Mouse (Mus musculus): ENCODE measurements around the gene Rbm19. TPM values are rescaled to one million over a fixed set of nuclear protein-coding genes. Genes with fewer than 3 reads are reported as not detected.

Gene Rbm19
- total RNA-seq, 2 experiments from 2014 or later: 24.2 to 24.8 TPM

DNA sequence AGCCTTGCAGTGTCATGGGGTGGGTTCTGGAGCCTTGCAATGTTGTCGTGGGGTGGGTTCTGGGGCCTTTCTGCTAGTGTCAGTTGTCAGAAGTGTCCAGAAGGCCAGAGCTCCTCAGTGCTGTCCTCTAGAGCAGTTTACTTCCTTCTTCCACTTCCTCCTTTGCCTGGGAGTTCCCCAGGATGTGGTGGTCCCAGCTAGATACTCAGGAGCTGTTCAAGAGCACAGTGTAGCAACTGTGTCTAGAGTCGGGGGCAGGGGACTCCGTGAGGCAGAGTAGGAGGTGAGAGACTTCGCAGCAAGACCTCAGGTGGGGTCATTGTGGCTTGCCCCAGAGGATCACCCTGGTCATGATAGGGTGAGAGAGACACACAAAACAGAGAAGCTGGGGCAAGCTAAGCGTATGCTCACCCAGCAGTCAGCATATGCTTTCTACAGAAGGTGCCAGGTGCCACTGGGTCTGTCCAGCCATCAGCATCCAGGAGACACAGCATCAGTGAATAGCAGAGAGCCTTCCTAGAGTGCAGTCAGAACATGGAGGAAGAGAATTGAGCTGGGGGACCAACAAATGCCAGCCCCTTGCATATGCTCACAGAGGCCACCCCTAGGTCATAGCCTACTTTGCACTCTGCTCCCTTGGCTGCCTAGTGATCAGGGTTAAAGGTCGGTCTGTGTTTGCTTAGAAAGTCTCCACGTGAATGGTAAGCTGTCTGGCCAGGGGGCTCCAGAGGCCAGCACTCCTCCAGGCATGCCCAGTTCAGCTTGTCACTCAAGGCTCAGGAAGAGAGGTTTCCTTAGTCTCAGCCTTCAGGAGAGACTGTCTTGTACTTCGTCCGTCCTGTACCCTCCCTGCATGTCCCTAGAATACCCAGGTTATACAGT is 49.0 kb downstream of the Rbm19 start:
- DNase-seq: no peak

DNA sequence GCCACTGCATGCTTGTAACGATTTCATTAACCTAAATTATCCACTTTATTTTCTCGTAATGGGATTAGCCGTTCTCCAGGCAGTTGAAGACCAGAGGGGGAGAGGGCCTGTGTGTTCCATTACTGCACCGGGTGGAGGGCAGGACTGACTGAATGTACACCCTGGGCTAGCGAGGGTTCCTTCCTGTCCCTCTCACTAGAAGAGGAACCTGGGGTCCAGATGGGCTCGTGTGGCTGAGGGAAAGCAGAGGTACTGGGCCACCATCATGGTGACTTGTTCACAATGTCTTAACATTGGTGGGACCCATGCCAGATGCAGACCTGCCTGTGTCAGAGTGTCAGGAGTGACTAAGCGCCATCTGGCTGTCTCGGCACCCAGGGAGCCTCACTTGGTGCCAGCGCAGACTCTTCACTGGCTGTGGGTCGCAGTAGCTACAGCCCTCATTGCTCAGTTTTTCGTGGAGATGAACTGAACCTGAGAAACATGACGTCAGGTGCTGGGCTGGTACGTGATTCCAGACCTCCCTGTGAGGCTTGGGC is 51.6 kb downstream of the Rbm19 start:
- no peak for DNase-seq

DNA sequence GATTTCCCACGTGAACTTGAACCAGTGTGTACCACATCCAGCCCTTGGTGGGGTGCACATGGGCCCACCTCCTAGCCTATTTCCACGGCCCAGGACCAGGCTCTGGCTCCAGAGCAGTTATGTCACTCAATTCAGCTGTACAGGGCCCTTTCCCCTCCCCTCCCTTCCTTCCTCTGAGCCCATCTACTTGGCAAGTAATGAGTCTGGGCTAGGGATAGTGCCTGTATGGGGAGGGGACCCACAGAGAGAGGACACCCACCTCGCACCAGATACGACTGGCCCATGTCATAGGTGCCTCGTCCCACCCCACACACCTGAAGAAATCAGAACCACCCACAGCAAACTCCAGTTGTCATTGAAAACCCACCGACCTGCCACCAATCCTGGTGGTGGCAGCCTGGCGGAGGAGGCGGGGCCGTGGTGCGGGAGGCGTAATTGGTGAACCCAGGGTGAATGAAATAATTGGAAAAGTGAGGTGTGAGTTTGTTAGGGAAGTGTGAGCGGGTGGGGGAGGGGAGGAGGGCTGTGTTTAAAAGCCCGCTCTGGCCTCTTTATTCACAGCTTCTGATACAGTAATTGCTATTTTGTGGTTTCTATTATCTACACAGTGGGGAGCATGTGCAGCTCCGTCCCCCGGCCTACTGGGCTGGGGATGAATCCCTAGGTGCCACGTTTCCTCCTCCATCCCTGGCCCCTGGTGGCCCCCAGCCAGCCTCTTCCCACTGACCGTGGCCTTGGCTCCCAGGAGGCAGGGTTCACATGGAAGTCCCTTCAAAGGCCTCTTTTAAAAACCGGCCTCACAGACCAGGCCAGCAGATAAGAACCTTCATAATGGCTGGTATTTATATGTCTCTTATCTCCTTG is 55.8 kb downstream of the Rbm19 start:
- DNase-seq: no peak

DNA sequence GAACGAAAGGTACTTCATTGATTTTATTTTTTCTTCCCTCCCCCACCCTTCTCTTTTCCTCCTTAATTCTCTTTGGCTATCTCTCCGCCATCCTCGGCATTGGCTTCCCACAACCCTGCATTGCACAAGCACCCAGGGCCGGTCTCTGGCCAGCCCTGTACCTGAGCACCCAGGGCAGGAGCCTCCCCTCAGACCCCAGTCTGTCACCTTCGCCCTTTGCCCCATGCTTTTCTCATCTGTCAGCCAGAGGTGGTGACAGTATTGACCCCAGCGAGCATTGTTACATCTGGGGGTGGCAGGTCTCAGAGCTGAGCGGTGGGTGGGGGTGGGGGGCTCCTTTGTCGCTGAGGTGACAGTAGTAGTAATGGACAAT is 56.5 kb downstream of the Rbm19 start:
- no peak for DNase-seq

DNA sequence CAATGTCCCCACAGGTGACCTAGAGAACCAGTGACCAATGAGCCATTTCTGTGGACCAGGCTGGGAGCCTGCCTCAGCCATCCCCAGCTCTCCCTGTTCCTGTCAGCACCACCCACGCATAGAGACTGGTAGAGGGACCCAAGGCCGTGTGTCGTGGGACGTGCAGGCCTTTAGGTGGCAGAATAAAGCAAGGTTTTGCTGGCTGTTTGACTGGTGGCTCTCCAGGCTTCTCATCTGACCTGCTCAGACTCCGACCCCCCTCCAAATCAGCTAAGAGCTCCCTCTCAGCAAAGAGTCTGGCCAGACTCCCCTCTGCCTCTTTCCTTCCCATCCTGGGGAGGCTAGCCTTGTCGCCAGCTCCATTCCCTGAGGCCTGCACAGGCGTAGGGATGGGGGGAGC is 58.1 kb downstream of the Rbm19 start:
- DNase-seq: peak in 1 of 2 experiments; percentile 23

DNA sequence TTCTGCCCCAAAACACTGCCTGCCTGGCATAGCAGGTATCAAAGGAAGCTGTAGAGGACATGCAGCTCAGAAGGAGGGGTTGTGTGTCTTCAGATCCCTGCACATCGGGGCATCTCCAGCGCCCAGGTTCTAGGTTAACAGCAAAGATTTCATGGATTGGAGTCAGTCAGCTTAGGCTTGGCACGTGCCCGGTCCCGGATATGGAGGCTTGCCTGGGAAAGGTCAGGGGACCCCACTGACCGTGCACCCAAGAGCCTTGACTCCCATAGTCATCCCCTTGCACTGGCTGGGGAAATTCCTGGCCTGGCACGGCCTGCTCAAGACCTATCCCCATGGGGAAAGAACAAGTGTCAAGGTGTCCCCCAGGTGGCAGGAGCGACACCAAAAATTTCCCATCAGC is 59.0 kb downstream of the Rbm19 start:
- DNase-seq: no peak

DNA sequence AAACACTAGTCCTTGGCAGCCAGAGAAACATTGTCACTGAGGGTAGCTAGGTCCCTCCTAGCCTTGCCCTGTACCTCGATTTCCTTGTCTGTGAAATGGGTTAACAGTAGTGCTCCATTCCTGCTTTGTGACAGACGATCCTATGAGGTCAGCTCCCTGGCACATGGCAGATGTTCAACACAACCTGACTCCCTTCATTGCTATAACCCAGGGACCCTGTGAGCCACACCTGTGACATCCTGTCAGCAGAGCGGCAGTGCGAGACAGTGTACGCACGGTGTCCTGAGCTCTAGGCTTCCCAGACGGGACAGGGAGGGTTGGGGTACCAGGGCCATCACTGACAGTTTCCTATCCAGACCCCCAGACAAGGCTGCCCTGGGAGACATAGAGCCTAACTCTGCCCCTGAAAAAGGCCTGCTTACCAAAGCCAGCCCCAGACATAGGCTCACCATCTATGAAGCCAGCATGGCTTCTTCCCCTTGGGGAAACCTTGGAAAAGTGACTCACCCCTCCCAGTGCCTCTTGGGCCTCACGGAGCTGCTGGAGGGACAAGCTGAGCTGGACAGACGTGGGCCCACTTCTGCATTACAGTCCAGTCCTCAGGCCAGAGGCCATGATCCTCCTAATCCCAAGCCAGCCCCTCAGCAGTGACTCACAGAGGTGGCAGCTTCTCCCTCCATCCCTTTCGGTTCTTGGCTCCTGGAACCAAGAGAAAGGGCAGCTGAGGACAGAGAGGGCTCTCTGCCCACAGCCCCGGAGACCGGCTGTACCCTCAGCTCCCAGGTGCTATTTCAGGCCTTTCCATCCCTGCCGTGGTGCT is 60.2 kb downstream of the Rbm19 start:
- DNase-seq: peak; percentile 42 to 53

DNA sequence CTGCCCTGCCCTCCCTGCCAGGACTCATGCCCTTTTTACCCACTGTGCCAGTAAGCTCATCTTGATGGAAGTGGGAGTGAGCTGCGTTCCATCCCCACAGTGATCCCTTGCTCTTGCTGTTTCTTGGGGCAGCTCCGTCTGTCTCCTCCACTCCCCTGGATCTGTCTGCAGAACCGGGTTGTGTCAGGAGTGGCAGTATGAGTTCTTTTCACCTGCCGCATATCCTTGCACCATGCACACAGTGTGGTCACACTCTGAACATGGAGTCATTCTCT is 60.7 kb downstream of the Rbm19 start:
- no peak for DNase-seq

DNA sequence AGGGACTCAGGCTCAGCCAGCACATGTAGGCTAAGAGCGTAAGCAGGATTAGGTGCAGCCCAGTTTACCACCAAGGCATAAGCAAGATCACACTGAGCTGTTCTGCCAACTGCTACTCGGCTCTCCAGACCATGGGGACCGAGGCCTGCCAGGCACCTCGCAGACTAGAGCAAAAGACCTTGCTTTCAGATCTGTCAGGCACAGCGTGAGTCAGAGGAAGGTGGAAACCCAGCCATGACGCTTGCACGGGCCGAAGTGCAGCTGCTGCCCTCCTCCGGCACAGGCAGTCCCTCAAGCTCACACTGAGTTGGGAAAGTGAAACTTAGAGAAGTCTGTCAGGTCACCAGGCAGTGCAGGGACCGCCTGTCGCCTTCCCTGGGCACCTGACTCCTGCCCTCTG is 63.8 kb downstream of the Rbm19 start:
- peak; percentile 78 for DNase-seq

DNA sequence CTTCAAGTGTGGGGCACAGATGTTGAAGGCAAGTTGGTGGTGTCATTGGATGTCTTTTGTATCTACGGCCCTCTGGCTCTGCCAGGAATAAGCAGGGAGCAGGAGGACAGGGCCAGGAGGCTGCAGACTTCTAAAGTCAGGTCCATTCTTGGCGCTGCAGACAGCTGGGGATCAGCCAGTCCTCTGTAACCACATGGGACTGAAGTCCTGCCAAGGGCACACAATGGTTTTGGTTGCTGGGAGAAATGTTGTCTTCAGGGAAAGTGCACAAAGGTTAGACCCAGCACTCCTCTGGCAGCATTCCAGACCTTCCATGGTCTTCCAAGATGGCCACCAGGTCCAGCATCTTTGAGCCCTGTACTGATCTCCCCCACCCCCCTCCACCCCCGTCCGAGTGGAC is 65.1 kb downstream of the Rbm19 start:
- peak; percentile 10 to 45 for DNase-seq

DNA sequence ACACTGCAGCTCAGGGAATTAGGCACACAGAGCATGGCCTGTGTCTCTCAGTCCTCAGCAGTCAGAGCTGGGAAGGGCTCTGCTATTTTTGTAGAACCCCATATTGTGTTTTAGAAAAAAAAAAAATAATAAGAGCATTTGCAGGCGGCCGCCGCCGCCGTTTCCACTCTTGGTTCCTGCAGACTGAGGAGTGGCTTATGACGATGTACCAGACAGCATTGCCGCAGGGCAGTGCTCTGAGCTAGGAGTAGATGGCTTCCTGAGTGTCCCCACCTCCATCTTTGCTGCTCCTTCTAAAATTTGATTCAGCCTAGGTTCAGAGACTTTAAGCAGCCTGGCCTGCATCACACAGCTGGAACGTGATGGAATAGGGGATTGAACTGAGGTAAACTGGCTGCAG is 67.1 kb downstream of the Rbm19 start:
- DNase-seq: no peak

DNA sequence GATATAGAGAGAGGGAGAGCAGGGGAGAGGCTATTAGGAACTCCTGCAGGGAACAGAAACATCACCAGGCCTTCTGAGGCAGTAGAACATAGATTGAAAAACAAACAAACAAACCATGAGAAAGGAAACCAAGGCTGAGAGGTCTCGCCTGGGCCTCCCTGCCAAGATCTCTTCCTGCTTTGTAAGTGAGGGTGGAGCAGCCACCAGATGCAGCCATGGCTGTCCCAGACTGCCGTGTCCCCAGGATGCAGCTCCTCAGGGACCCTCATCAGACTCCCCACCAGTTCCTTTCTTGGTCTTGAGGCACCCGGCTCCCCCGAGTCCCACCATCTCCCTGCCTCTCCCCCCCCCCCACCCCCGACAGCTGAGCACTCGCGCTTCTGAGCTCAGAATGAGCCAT is 67.5 kb downstream of the Rbm19 start:
- DNase-seq: no peak

DNA sequence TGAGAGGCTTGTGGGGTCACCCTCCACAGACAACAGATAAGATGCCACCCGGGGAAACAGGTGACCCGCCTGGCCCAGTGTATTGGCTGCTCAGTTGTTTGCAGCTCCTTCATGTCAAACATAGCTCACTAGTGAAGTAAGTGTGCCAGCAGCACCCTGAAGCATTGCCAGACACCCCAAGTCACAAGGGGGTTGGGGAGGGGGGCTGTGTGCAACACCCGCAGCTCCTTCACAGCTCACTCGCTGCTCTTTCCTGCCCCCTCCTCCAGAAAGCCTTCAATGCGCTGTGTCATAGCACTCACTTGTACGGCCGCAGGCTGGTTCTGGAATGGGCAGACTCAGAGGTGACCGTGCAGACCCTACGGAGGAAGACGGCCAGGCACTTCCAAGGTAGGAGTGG is 69.7 kb downstream of the Rbm19 start:
- no peak for DNase-seq

DNA sequence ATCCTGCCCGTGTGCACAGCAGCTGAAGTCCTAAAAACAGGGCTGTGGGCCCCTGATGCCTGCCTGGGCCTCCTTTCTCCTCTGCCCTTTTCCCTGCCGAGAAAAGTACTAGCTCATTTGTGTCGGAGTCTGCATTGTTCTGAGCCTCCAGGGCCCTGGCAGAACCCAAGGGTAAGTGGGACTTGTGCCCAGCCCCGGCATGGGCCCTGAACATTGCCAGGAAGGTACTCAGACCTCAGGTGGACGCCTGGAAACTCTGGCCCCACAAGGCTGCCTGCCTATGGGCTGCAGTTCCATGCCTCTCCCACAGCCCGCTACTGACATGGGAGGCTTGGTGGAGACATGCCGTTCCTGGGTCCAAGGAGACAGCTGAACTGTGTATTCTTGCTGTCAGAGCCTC is 72.3 kb downstream of the Rbm19 start:
- DNase-seq: no peak

DNA sequence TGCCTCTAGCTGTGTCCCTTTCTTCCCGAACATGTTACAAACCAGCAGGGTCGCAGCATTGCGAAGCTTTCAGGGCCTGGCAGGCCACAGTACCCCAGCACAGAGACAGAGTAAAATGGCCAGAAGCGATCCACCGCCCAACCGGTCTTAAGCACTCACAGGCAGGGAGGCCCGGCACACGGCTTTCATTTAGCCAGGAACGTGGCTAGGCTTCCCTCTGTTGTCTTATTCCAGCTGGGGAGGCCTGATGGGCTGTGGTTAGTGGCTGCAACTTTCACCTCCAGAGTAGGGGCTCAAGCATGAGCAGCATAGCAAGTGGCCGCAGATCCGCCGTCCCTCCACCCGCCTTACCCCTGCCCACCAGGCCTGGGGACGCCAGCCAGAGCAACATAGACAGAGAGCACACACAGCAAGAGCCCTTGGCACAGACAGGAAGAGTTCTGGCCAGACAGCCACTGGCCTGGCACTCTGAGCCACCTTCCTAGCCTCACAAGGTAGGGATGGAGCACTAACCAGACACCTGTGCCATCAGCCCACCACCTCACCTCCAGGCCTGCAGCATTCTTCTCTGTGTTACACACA is 73.8 kb downstream of the Rbm19 start:
- DNase-seq: no peak

DNA sequence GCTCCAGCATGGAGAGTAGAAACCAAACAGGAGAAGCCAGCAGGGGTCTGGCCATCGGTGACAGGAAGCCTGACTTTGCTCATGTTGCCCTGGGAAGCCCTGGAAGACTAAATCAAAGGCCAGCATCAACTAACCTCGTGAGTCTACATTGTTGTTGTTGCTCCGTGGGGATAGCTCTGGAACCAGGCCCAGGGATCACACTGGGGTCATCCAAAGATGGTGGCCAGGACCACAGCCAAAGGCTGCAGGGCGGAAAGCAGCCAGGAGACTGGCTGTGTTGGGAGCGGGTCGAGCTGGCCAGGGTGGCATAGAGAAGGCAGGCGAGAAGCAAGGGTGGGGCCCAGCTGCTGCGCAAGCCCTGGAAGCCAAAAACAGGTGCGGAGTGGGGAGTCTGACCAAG is 75.4 kb downstream of the Rbm19 start:
- DNase-seq: no peak

DNA sequence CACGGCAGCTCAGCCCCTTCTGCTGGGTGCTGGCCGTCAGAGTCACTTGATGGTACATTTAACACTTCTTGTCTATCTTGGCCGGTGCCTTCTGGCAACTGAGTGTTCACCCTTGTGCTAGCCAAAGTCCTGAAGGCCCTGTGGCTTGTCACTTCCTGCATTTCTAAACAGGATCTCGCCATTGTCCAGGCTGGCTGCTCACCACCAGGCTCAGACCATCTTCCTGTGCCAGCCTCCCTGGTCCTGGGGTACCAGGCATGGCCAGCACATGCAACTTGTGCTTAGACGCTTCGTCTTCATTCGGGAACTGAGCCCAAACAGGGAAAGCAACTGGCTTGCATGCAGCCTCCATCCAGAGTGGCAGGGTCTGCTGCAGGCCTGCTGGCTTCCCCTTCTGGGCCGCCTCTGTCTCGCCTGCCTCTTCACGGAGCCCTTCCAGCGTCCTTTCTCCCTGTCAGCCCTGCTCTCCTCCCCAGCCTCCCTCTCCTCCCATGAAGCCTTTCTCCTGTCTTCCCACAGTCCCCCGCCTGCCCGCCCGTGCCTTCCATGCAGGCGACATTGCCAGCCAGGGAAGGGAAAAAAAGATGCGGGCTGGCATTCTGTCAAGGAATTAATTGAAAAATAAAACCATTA is 78.2 kb downstream of the Rbm19 start:
- DNase-seq: no peak

DNA sequence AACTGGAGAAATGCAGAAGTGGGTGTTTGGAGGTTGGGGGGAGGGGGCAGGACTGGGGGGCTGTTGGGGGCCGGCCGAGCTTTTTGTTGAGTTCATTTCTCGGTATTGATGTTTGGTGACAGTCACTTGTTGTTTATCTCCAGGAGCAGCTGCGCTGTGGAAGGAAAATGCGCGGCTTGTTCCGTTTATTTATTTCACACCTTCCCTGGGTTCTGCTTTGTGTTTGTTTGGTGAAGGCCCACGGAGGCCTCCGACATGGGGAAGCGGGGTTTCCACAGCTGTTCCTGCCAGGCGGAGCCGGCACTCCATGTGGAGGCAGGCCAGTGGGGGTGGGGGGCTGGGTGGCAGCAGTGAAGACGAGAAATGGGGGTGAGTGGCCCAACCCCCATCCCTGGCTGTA is 78.7 kb downstream of the Rbm19 start:
- no peak for DNase-seq

DNA sequence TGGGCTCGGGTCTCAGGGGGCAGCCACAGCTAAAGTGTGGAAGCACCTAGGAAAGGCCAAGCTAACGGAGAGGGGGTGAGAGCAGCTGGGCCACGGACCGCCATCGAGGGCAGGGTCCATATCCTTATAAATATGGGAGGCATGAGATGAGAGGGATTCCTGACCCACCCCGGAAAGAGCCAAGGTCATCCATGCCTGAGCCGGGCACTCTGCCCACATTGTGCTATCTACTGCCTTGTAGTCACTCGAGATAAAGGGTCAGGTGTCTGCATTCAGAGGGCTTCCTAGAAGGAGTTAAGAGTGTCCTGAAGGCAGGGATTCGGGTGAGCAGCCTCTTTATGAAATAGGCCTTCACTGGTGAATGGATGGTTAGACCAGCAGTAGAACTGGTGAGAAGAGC is 80.6 kb downstream of the Rbm19 start:
- DNase-seq: peak; percentile 54 to 59

DNA sequence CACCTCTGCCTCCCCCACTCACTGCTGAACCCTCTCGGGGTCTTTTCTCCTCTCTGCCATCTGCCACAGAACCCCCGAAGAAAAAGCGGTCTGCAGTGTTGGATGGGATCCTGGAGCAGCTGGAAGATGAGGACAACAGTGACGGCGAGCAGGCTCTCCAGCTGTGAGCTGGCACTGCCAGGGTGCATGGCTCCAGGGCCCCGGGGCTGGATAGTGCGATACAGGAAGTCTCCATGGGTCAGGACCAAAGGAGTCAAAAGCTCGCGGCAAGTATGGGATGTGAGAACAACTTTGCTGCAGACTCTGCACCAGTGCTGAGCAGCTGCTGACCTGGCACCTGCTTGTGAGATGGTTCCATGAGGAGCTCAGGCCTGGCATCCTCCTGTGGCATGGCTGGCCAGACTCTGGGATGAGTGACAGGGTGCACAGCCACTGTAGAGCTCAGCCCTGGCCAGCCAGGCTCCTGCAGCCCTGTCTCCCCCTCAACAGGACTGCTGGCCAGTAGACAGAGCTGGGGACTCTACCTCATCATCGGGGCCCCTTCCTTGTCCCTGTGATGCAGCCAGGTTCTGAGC is 81.6 kb downstream of the Rbm19 start:
- DNase-seq: no peak

DNA sequence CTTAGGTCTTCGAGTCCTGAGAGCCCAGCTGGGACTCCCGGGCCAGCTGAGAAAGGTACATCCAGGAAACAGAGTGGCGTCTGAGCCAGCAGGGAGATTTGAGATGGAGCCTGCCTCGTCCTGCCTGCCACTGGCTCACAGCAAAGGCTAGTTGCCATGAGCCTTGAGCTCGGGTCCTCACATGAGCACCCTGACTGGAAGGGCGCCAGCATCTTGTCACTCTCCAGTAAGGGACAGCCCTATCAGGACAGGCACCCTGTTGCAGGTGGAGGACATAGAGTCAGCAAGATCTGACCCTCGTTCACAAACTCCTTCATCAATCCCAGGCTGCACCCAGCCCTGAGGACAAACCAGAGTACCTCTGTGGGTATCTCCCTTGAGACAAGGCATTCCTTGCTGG is 83.6 kb downstream of the Rbm19 start:
- no peak for DNase-seq

All from adrenal gland, postnatal 36 days (tissue).